Mouse (Mus musculus) heart, postnatal 4 days (tissue): ENCODE data around the gene Olfr1495. TPM values are rescaled to one million over a fixed set of nuclear protein-coding genes. Genes with fewer than 3 reads are reported as not detected.
"Not testable (repeated sequence)": the region's sequence is repeated elsewhere in the genome, so short reads cannot be mapped to it uniquely, and the experiment has no call there.

Source experiments
- DNase-seq: peaks from one replicate; pipeline ENCODE4 v3.0.0; 2021
- total RNA-seq, 2 experiments: library from RNA; stranded (reverse); gene quantifications; 2 replicates each; pipeline ENCODE4 v1.2.3; 2021

The Olfr1495 gene
- not detected for total RNA-seq

- no peak for DNase-seq
Observed at GRCm38 (mm10) chr19:13764306-13764705, at the start of gene Olfr1495. TSS of gene Olfr1495 (plus strand) at chr19:13764606.

GRCm38 (mm10) chr19:13722978-13723377, 41.4 kb upstream of the Olfr1495 start, which contains the start of gene Olfr1493-ps1:
TSS of gene Olfr1493-ps1 (plus strand) at chr19:13723278.
- DNase-seq = no peak

- DNase-seq = no peak
Observed at GRCm38 (mm10) chr19:13739428-13739827, 25.0 kb upstream of the Olfr1495 start, which contains the start of gene Olfr1494. TSS of gene Olfr1494 (plus strand) at chr19:13739728.

GRCm38 (mm10) chr19:13749366-13749765, 15.0 kb upstream of the Olfr1495 start:
- no peak for DNase-seq

GRCm38 (mm10) chr19:13768565-13769276, 4.3 kb downstream of the Olfr1495 start:
- no peak for DNase-seq

- no peak for DNase-seq
Observed at GRCm38 (mm10) chr19:13777578-13777977, 13.2 kb downstream of the Olfr1495 start, which contains the start of gene Olfr1496. TSS of gene Olfr1496 (plus strand) at chr19:13777878.

GRCm38 (mm10) chr19:13798102-13798501, 33.7 kb downstream of the Olfr1495 start, which contains the start of gene Olfr1497:
TSS of gene Olfr1497 (minus strand) at chr19:13798202.
- DNase-seq = no peak

GRCm38 (mm10) chr19:13805486-13805885, 41.1 kb downstream of the Olfr1495 start:
- not testable (repeated sequence) for DNase-seq

- DNase-seq = no peak
Observed at GRCm38 (mm10) chr19:13812823-13813222, 48.4 kb downstream of the Olfr1495 start.

GRCm38 (mm10) chr19:13818827-13819226, 54.4 kb downstream of the Olfr1495 start:
- no peak for DNase-seq

GRCm38 (mm10) chr19:13819347-13819746, 54.9 kb downstream of the Olfr1495 start, which contains the start of gene Olfr1499:
TSS of gene Olfr1499 (minus strand) at chr19:13819447.
- no peak for DNase-seq

Other genes with a start within 250 kb of the Olfr1495 start
- not detected for gene Olfr1480, start 236.7 kb upstream of the Olfr1495 start, total RNA-seq
- gene Olfr1484, start 181.1 kb upstream of the Olfr1495 start, total RNA-seq = not detected
- not detected for gene Olfr1487, start 147.2 kb upstream of the Olfr1495 start, total RNA-seq
- not detected for gene Olfr1489, start 133.0 kb upstream of the Olfr1495 start, total RNA-seq
- gene Olfr1490, start 113.5 kb upstream of the Olfr1495 start, total RNA-seq = not detected
- not detected for gene Olfr1491, start 67.3 kb upstream of the Olfr1495 start, total RNA-seq
- not detected for gene Olfr1493-ps1, start 41.3 kb upstream of the Olfr1495 start, total RNA-seq
- not detected for gene Olfr1494, start 24.9 kb upstream of the Olfr1495 start, total RNA-seq
- not detected for gene Olfr1496, start 13.3 kb downstream of the Olfr1495 start, total RNA-seq
- not detected for gene Olfr1497, start 33.6 kb downstream of the Olfr1495 start, total RNA-seq
- not detected for gene Olfr1499, start 54.8 kb downstream of the Olfr1495 start, total RNA-seq
- not detected for gene Olfr1500, start 65.9 kb downstream of the Olfr1495 start, total RNA-seq
- gene Olfr1501, start 86.1 kb downstream of the Olfr1495 start, total RNA-seq = not detected
- gene Olfr1502, start 97.2 kb downstream of the Olfr1495 start, total RNA-seq = not detected
- not detected for gene Olfr1504, start 133.3 kb downstream of the Olfr1495 start, total RNA-seq
- gene Olfr1505, start 148.9 kb downstream of the Olfr1495 start, total RNA-seq = not detected